Mouse (Mus musculus): ENCODE data around the gene Gm3259. TPM values are rescaled to one million over a fixed set of nuclear protein-coding genes. Genes with fewer than 3 reads are reported as not detected.
"Not testable (repeated sequence)": the region's sequence is repeated elsewhere in the genome, so short reads cannot be mapped to it uniquely, and the experiment has no call there.

Gm3259 gene
- polyA plus RNA-seq (2012; rRNA removed): not detected in 2 replicates

DNA sequence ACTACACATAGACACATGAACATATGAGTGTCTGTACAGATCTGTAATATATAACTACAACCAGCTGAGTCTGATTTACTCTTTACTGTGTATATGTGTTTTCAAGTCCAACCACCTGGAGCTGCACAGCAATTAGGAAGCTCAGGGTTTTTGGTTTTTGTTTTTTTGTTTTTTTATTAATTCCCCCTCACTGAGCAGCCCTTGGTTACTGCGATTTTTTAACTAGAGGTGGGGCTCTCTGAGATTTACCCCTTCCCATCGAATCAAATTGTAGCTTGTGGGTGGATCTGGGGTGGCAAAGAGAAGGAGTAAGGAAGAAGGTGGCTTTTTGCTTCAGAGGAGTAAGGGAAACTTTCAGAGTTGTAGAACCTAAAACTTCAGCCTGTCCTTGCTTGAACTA, at the start of gene Gm3259:
Gene Gm3259 (plus strand): TSS at position 301 of the 400 bp plus-strand sequence.
- H3K4me1 ChIP-seq (ENCODE audit: control insufficient read depth, insufficient read depth, low read length); H3K27me3 ChIP-seq (ENCODE audit: control insufficient read depth, insufficient read depth, low read length); H3K27ac ChIP-seq (ENCODE audit: insufficient read depth, low read length); H3K4me3 ChIP-seq (replicated peaks; ENCODE audit: insufficient read depth, low read depth, low read length); DNase-seq: not testable (repeated sequence)
- 36% methylated on average over 2 of the region's 2 CpGs for WGBS

DNA sequence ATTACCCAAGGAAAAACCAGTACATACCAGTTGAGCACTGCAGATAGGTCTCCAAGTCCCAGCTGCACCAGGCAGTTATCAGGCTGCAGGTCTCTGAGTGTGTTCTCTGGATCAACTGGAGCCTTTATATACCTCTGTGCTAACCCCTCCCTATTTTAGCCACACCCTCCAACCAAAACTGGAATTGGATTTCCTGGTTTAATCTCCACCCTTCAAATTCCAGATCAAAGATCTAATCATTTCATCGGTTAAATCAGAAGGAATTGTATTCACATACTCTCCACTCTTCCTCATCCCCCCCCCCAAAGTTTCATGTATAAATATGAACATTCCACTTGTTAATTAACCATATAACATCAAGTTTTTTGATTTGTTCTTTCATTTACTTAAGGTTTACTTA, 33.0 kb upstream of the Gm3259 start, which contains the start of gene Gm10424:
Gene Gm10424 (minus strand): TSS at position 101 of the 400 bp plus-strand sequence.
- DNase-seq; H3K27me3 ChIP-seq (ENCODE audit: control insufficient read depth, insufficient read depth, low read length); H3K4me3 ChIP-seq (replicated peaks; ENCODE audit: insufficient read depth, low read depth, low read length); H3K27ac ChIP-seq (ENCODE audit: insufficient read depth, low read length); H3K4me1 ChIP-seq (ENCODE audit: control insufficient read depth, insufficient read depth, low read length): not testable (repeated sequence)
- WGBS: no CpG with 5 or more reads among the region's 1 CpGs

Other genes starting within 250 kb of the Gm3259 start
- not detected in 2 replicates for gene Gm7942, start 199.0 kb upstream of the Gm3259 start, polyA plus RNA-seq (2012; rRNA removed)
- gene Gm16513, start 123.3 kb upstream of the Gm3259 start, polyA plus RNA-seq (2012; rRNA removed): not detected in 2 replicates
- not detected in 2 replicates for gene Gm10424, start 33.1 kb upstream of the Gm3259 start, polyA plus RNA-seq (2012; rRNA removed)
- gene D5Ertd577e, start 150.9 kb downstream of the Gm3259 start, polyA plus RNA-seq (2012; rRNA removed): not detected in 2 replicates
- not detected in 2 replicates for gene Gm3286, start 204.8 kb downstream of the Gm3259 start, polyA plus RNA-seq (2012; rRNA removed)

Data from cerebellum, adult 2 months (tissue).